Mouse (Mus musculus) Patski (cell line): ENCODE results near the gene Olfr776. TPM values are rescaled to one million over a fixed set of nuclear protein-coding genes. Genes with fewer than 3 reads are reported as not detected.
"Not testable (repeated sequence)": the region's sequence is repeated elsewhere in the genome, so short reads cannot be mapped to it uniquely, and the experiment has no call there.

Experiments used
- ATAC-seq: fragments of 100-300 bp; one replicate; pipeline ENCODE4 v1.8.0; 2021
- CTCF ChIA-PET: fragments of 350-600 bp; sonication (Branson Sonifier 250); formaldehyde crosslinking; loops from one replicate; lab custom pipeline; 2022; ENCODE audit warnings: inconsistent platforms; lab: Charles Lee
- POLR2A ChIA-PET: fragments of 350-600 bp; sonication (Branson Sonifier 250); formaldehyde crosslinking; loops from one replicate; lab custom pipeline; 2022; ENCODE audit warnings: antibody characterized with exemption, inconsistent platforms; lab: Charles Lee
- DNase-seq: peaks from one replicate; pipeline ENCODE4 v3.0.0-alpha.2; 2011; ENCODE audit warnings: low read depth, low spot score
- H3K27me3 ChIP-seq: fragments of 371-371 bp; one replicate; pipeline ENCODE4 v1.5.1; 2021
- CTCF ChIP-seq: fragments of 100-300 bp; IDR thresholded peaks from one replicate; pipeline ENCODE4 v1.5.1; 2021
- in situ Hi-C: fragments of 300-500 bp; cut with MboI; formaldehyde crosslinking; loops from 3 replicates; pipeline ENCODE4 v1.11.1; 2018; ENCODE audit warnings: low pct_unique_long_range_greater_than_20kb, mixed read lengths
- polyA plus RNA-seq: library from polyadenylated mRNA; unstranded; gene quantifications from one replicate; pipeline ENCODE4 v1.2.3, GENCODE M21; 2021

Olfr776 gene
- not detected for polyA plus RNA-seq

DNA sequence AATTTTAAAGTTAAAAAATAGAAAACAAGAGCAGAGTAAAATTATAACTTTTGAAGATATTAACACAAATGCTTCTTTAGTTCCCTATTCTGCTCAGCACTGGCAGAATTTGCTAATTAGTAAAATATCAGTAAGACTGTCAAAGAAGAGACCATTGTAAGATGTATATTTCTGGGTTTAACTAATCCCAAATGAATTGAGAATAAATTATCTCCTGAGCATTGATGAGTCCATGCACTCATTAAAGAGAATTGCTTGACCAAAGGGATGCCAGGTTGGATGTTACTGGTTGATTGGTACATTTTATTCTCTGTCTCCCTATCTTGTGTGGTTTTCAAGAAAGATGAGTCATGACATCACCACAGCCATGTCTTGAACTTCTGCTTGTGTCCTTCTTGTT lies at the start of gene Olfr776:
Gene Olfr776, plus strand, starts transcription at position 301 of the 400 bp plus-strand sequence.
- ChIA-PET POLR2A (no interaction called here), CTCF (no interaction called here)
- DNase-seq (no peak), ATAC-seq (no peak)
- no peak for TF ChIP-seq CTCF
- in situ Hi-C loops: no loop called here
- no peaks in the 10 kb centered on the region for H3K27me3 ChIP-seq

DNA sequence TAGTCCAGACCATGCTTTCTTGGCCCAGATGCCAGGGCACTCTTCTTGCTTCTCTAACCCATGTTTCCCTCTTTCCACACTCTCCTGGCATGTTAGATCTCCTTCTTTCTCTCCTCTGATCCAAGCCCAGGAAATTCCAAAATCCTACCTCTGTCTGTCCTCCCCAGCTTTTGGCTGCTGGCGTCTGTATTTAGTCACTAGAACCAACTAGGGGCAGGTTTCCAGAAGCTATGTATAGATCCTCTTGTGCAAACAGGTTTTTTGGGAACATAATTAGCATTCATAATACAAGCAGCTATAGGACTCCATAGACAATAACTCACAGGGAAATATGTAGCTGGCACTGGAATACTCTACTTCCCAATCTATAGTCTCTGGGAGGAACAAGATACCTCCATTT lies 28.2 kb upstream of the Olfr776 start:
- POLR2A ChIA-PET: no interaction called here
- in situ Hi-C loops: no loop called here
- no peak for DNase-seq
- no peak for ATAC-seq
- no peaks in the 10 kb centered on the region for H3K27me3 ChIP-seq
- CTCF ChIA-PET: no interaction called here
- TF ChIP-seq CTCF: no peak

DNA sequence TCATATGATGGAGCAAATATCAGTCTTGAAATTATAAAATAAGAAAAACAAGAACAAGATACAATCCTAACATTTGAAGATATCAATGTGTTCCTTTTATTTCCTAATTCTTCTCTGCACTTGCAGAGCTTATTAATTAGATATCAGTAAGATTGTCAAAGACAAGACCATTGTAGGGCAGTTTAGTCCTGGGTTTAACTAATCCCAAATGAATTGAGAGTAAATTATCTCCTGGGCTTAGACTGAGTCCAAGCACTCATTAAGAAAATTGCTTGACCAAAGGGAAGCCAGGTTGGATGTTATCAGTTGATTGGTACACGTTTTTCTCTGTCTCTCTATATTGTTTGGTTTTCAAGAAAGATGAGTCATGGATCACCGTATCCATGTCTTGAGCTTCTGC lies 23.0 kb upstream of the Olfr776 start, which contains the start of gene Olfr774:
Gene Olfr774, plus strand, starts transcription at position 301 of the 400 bp plus-strand sequence.
- POLR2A ChIA-PET: no interaction called here

DNA sequence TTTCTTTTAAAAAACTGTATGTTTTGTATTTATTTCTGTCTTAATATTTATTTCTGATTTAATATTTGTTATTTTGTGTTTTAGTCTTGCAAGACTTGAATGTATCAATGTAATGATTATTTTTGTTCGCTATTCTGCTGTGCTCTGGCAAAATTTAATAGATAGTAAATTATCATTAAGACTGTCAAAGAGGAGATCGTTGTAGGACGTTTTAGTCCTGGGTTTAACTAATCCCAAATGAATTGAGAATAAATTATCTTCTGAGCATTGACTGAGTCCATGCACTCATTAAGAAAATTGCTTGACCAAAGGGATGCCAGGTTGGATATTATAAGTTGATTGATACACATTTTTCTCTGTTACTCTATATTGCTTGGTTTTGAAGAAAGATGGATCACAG lies 10.8 kb upstream of the Olfr776 start, which contains the start of gene Olfr775:
Gene Olfr775, plus strand, starts transcription at position 301 of the 400 bp plus-strand sequence.
- no peak for TF ChIP-seq CTCF
- ATAC-seq (no peak), DNase-seq (no peak)
- ChIA-PET POLR2A (no interaction called here), CTCF (no interaction called here)
- H3K27me3 ChIP-seq: peaks cover 14% of the 10 kb centered on the region
- in situ Hi-C loops: no loop called here

More for the DNA sequence above, 23.0 kb upstream of the Olfr776 start, which contains the start of gene Olfr774:
- DNase-seq (no peak), ATAC-seq (no peak)
- no peak for TF ChIP-seq CTCF
- in situ Hi-C loops: no loop called here
- CTCF ChIA-PET: no interaction called here
- no peaks in the 10 kb centered on the region for H3K27me3 ChIP-seq

DNA sequence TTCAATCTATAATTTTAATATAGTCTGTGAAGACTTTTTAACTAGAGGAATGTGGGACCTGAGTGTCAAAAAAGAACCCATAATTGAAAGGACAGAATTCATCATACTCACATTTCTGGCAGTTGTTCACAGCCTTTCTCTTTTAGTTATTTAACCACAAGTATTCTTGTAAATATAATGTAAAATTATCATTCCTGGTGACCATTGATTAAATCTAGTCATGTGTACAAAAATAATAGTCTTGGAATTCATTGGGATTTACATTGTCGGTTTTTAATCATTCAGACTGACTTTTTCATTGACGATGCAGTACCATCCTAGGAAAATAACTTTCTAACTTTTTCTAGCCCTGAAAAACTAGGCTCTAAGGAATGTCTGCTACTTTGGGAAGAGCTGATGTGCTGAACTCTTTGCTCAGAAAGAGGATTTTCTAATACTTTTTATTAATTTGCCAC lies 12.2 kb downstream of the Olfr776 start, which contains the start of gene Olfr777:
Gene Olfr777, minus strand, starts transcription at position 405 of the 455 bp plus-strand sequence.
- POLR2A ChIA-PET: no interaction called here
- CTCF ChIA-PET: no interaction called here

DNA sequence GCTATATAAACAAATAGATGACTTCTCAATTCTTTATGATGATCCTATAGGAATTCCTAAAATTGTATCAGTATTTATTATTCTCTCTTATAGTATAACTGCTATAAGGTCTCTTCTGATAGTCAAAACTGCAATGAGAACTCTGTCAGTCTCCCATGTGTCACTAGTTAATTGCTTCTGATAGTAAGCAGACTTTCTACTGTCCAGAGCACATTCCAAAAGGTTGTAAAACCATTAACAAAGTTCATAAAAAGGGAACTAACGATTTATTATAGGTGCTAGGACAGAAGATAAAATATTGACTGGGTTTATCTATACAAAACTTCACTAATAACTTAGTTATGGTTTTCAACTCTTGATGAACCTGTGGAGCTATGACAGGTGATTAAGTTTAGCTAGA lies 54.0 kb downstream of the Olfr776 start:
- POLR2A ChIA-PET, DNase-seq, in situ Hi-C loops, H3K27me3 ChIP-seq, CTCF ChIA-PET, ATAC-seq: not testable (repeated sequence)

More for the DNA sequence above, 12.2 kb downstream of the Olfr776 start, which contains the start of gene Olfr777:
- peaks cover 7% of the 10 kb centered on the region for H3K27me3 ChIP-seq
- DNase-seq: no peak
- in situ Hi-C loops: no loop called here
- TF ChIP-seq CTCF: no peak
- ATAC-seq: no peak

DNA sequence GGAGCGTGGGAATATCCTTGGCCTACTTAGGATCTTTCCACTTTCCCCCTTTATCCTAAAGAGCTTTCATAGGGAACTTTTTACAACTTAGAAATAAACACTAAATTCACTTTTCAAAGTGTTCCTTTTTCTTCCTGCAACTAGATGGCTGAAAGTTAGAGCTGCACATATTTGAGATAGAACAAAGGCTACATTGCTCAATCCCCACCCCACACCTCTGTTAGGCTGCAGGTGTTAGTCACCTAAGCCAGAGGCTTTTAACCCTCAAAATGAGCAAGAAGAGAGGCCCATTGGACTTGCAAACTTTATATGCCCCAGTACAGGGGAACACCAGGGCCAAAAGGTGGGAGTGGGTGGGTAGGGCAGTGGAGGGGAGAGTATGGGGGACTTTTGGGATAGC lies 54.6 kb downstream of the Olfr776 start:
- ATAC-seq, CTCF ChIA-PET, in situ Hi-C loops, H3K27me3 ChIP-seq, POLR2A ChIA-PET, DNase-seq: not testable (repeated sequence)

Other genes starting within 250 kb of the Olfr776 start
- not detected for gene Olfr763, start 248.3 kb upstream of the Olfr776 start, polyA plus RNA-seq
- gene Olfr764-ps1, start 219.2 kb upstream of the Olfr776 start, polyA plus RNA-seq: not detected
- gene Olfr765, start 209.1 kb upstream of the Olfr776 start, polyA plus RNA-seq: not detected
- not detected for gene Olfr766-ps1, start 190.2 kb upstream of the Olfr776 start, polyA plus RNA-seq
- gene Olfr767, start 176.2 kb upstream of the Olfr776 start, polyA plus RNA-seq: 0.03 TPM
- not detected for gene Olfr768, start 159.8 kb upstream of the Olfr776 start, polyA plus RNA-seq
- gene Olfr769, start 141.3 kb upstream of the Olfr776 start, polyA plus RNA-seq: not detected
- gene Olfr770, start 120.1 kb upstream of the Olfr776 start, polyA plus RNA-seq: not detected
- not detected for gene Olfr771, start 94.4 kb upstream of the Olfr776 start, polyA plus RNA-seq
- not detected for gene Olfr772, start 81.2 kb upstream of the Olfr776 start, polyA plus RNA-seq
- not detected for gene Olfr773, start 71.7 kb upstream of the Olfr776 start, polyA plus RNA-seq
- gene Olfr774, start 22.9 kb upstream of the Olfr776 start, polyA plus RNA-seq: not detected
- not detected for gene Olfr775, start 10.7 kb upstream of the Olfr776 start, polyA plus RNA-seq
- gene Olfr777, start 12.4 kb downstream of the Olfr776 start, polyA plus RNA-seq: not detected
- not detected for gene Olfr780, start 59.0 kb downstream of the Olfr776 start, polyA plus RNA-seq
- gene Olfr781, start 69.7 kb downstream of the Olfr776 start, polyA plus RNA-seq: not detected
- not detected for gene Olfr782, start 89.7 kb downstream of the Olfr776 start, polyA plus RNA-seq
- gene Olfr784, start 125.0 kb downstream of the Olfr776 start, polyA plus RNA-seq: 0.01 TPM
- not detected for gene Olfr785, start 146.3 kb downstream of the Olfr776 start, polyA plus RNA-seq
- gene Olfr786, start 168.2 kb downstream of the Olfr776 start, polyA plus RNA-seq: not detected
- not detected for gene Olfr787, start 202.7 kb downstream of the Olfr776 start, polyA plus RNA-seq
- not detected for gene Olfr788, start 211.9 kb downstream of the Olfr776 start, polyA plus RNA-seq
- gene Olfr789, start 225.6 kb downstream of the Olfr776 start, polyA plus RNA-seq: not detected
- gene Olfr790, start 239.4 kb downstream of the Olfr776 start, polyA plus RNA-seq: not detected